Mouse (Mus musculus): ENCODE measurements around the gene Lyg2.

The Lyg2 gene

GRCm38 (mm10) chr1:37916393-37916792 lies at the start of gene Lyg2:
TSS of gene Lyg2 (minus strand) at chr1:37916493.
- in situ Hi-C loops (cut with MboI; ENCODE audit: low pct_unique_long_range_greater_than_20kb in 1 of 2, low sequenced_read_pairs in 2 of 2, unreplicated experiment in 1 of 2), result no loop called here

- in situ Hi-C loops (cut with MboI; ENCODE audit: low pct_unique_long_range_greater_than_20kb in 1 of 2, low sequenced_read_pairs in 2 of 2, unreplicated experiment in 1 of 2), result no loop called here
Observed at GRCm38 (mm10) chr1:37965571-37965970, 49.3 kb upstream of the Lyg2 start.

GRCm38 (mm10) chr1:37959486-37959885 lies 43.2 kb upstream of the Lyg2 start:
- in situ Hi-C loops (cut with MboI; ENCODE audit: low pct_unique_long_range_greater_than_20kb in 1 of 2, low sequenced_read_pairs in 2 of 2, unreplicated experiment in 1 of 2), result no loop called here

- in situ Hi-C loops (cut with MboI; ENCODE audit: low pct_unique_long_range_greater_than_20kb in 1 of 2, low sequenced_read_pairs in 2 of 2, unreplicated experiment in 1 of 2), result no loop called here
Observed at GRCm38 (mm10) chr1:37958516-37958915, 42.2 kb upstream of the Lyg2 start.

GRCm38 (mm10) chr1:37957659-37958058 lies 41.4 kb upstream of the Lyg2 start, which contains the start of gene Lyg1:
TSS of gene Lyg1 (minus strand) at chr1:37957759.
- in situ Hi-C loops (cut with MboI; ENCODE audit: low pct_unique_long_range_greater_than_20kb in 1 of 2, low sequenced_read_pairs in 2 of 2, unreplicated experiment in 1 of 2), result no loop called here

- in situ Hi-C loops (cut with MboI; ENCODE audit: low pct_unique_long_range_greater_than_20kb in 1 of 2, low sequenced_read_pairs in 2 of 2, unreplicated experiment in 1 of 2), result no loop called here
Observed at GRCm38 (mm10) chr1:37956690-37957431, 40.6 kb upstream of the Lyg2 start.

GRCm38 (mm10) chr1:37955251-37955650 lies 39.0 kb upstream of the Lyg2 start:
- in situ Hi-C loops (cut with MboI; ENCODE audit: low pct_unique_long_range_greater_than_20kb in 1 of 2, low sequenced_read_pairs in 2 of 2, unreplicated experiment in 1 of 2), result no loop called here

- in situ Hi-C loops (cut with MboI; ENCODE audit: low pct_unique_long_range_greater_than_20kb in 1 of 2, low sequenced_read_pairs in 2 of 2, unreplicated experiment in 1 of 2), result no loop called here
Observed at GRCm38 (mm10) chr1:37954786-37955185, 38.5 kb upstream of the Lyg2 start.

- in situ Hi-C loops (cut with MboI; ENCODE audit: low pct_unique_long_range_greater_than_20kb in 1 of 2, low sequenced_read_pairs in 2 of 2, unreplicated experiment in 1 of 2), result no loop called here
Observed at GRCm38 (mm10) chr1:37948906-37949305, 32.6 kb upstream of the Lyg2 start.

GRCm38 (mm10) chr1:37931806-37932205 lies 15.5 kb upstream of the Lyg2 start:
- in situ Hi-C loops (cut with MboI; ENCODE audit: low pct_unique_long_range_greater_than_20kb in 1 of 2, low sequenced_read_pairs in 2 of 2, unreplicated experiment in 1 of 2), result no loop called here

GRCm38 (mm10) chr1:37925971-37926370 lies 9.7 kb upstream of the Lyg2 start:
- in situ Hi-C loops (cut with MboI; ENCODE audit: low pct_unique_long_range_greater_than_20kb in 1 of 2, low sequenced_read_pairs in 2 of 2, unreplicated experiment in 1 of 2), result no loop called here

GRCm38 (mm10) chr1:37922536-37922935 lies 6.2 kb upstream of the Lyg2 start:
- in situ Hi-C loops (cut with MboI; ENCODE audit: low pct_unique_long_range_greater_than_20kb in 1 of 2, low sequenced_read_pairs in 2 of 2, unreplicated experiment in 1 of 2), result no loop called here

GRCm38 (mm10) chr1:37918096-37918495 lies 1.8 kb upstream of the Lyg2 start:
- in situ Hi-C loops (cut with MboI; ENCODE audit: low pct_unique_long_range_greater_than_20kb in 1 of 2, low sequenced_read_pairs in 2 of 2, unreplicated experiment in 1 of 2), result no loop called here

GRCm38 (mm10) chr1:37917666-37918065 lies 1.4 kb upstream of the Lyg2 start:
- in situ Hi-C loops (cut with MboI; ENCODE audit: low pct_unique_long_range_greater_than_20kb in 1 of 2, low sequenced_read_pairs in 2 of 2, unreplicated experiment in 1 of 2), result no loop called here

- in situ Hi-C loops (cut with MboI; ENCODE audit: low pct_unique_long_range_greater_than_20kb in 1 of 2, low sequenced_read_pairs in 2 of 2, unreplicated experiment in 1 of 2), result no loop called here
Observed at GRCm38 (mm10) chr1:37912751-37913150, 3.5 kb downstream of the Lyg2 start.

- in situ Hi-C loops (cut with MboI; ENCODE audit: low pct_unique_long_range_greater_than_20kb in 1 of 2, low sequenced_read_pairs in 2 of 2, unreplicated experiment in 1 of 2), result no loop called here
Observed at GRCm38 (mm10) chr1:37903178-37903577, 13.1 kb downstream of the Lyg2 start.

GRCm38 (mm10) chr1:37900288-37900687 lies 16.0 kb downstream of the Lyg2 start:
- in situ Hi-C loops (cut with MboI; ENCODE audit: low pct_unique_long_range_greater_than_20kb in 1 of 2, low sequenced_read_pairs in 2 of 2, unreplicated experiment in 1 of 2), result no loop called here

GRCm38 (mm10) chr1:37899816-37900215 lies 16.5 kb downstream of the Lyg2 start:
- in situ Hi-C loops (cut with MboI; ENCODE audit: low pct_unique_long_range_greater_than_20kb in 1 of 2, low sequenced_read_pairs in 2 of 2, unreplicated experiment in 1 of 2), result loop anchor here in 1 of 2 experiments (5.0 kb wide), 1 partner anchor 87 kb away; no protein-coding TSS in a partner anchor

GRCm38 (mm10) chr1:37894606-37895005 lies 21.7 kb downstream of the Lyg2 start:
- in situ Hi-C loops (cut with MboI; ENCODE audit: low pct_unique_long_range_greater_than_20kb in 1 of 2, low sequenced_read_pairs in 2 of 2, unreplicated experiment in 1 of 2), result loop anchor here in 1 of 2 experiments (5.0 kb wide), 1 partner anchor 93 kb away; no protein-coding TSS in a partner anchor

- in situ Hi-C loops (cut with MboI; ENCODE audit: low pct_unique_long_range_greater_than_20kb in 1 of 2, low sequenced_read_pairs in 2 of 2, unreplicated experiment in 1 of 2), result no loop called here
Observed at GRCm38 (mm10) chr1:37891400-37891799, 24.9 kb downstream of the Lyg2 start.
